Mouse (Mus musculus): Measurements from ENCODE around the gene Iqschfp. TPM values are rescaled to one million over a fixed set of nuclear protein-coding genes. Genes with fewer than 3 reads are reported as not detected.

The Iqschfp gene
- polyA plus RNA-seq, 1 experiment from 2014 or later: not detected

DNA sequence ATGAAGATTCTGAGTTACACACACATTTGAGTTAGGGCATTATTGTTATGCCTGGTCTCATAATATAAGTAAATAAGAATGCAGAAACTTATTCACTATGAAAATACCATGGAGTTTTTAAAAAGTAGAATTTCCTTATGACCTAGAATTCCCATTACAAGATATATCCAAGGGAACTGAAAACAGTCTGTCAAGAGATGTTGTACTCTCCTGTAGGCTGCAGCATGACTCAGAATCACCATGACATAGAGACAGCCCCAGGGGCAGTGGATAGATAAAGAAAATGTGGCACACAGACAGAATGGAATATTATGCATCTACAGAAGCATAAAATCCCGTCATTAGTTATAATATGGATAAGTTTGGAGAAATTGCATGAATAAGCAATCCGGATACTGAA, 150.9 kb downstream of the Iqschfp start:
- WGBS: 78% methylated on average over 2 of the region's 2 CpGs
- H3K9ac ChIP-seq: no peak overlapping the region
- H3K27ac ChIP-seq (ENCODE audit: poor library complexity, severe bottlenecking): no peak overlapping the region
- H3K36me3 ChIP-seq: no peaks in the 10 kb centered on the region
- H3K9me3 ChIP-seq (replicated peaks): no peaks in the 10 kb centered on the region
- no peak for ATAC-seq (ENCODE audit: insufficient number of reproducible peaks, low FRiP score)
- H3K4me2 ChIP-seq: no peak overlapping the region
- no peaks in the 10 kb centered on the region; the same call in 1 of the 2 replicates for H3K27me3 ChIP-seq (replicated peaks)
- H3K4me3 ChIP-seq: no peak overlapping the region
- no peaks in the 10 kb centered on the region for H3K4me1 ChIP-seq (replicated peaks)

DNA sequence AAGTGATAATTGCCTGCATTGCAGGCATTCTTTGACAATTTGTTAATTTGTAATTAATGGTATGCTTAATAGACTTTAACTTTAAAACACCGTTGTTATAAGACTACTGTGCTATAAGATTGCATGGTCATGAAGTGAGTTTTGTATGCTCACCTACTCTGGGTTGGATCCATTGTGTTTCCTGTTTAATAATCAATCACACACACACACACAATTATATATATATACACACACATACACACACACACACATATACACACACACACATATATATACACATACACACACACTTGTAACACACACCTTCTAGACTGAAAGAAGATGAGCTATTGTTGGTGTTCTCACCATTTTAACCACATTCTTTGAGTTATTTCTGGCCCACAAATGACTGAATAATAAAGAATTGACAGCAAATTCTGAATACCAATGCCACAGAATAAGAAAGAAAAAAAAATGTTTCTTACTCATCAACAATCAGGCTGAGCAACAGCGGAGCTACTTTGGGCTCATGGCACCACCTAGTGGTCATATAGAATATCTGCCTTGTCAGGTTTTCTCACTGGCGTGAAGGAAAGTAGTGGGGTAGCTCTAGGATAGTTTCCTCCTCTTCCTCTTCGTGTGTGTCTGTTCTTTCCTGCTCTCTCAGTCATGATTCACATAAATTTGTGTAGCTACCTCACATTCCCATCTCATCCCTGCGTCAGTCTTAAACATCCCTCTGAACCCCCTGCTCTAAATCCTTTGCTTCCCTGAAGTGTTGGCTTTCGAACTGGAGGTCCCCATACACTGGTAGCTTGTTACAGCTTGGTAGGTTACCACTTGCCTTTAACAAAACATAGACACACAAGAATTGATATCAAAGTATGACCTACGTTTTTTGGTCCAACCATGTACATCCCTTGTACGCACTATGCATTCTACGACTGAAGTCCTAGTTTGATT, 153.7 kb downstream of the Iqschfp start:
- Histone ChIP-seq H3K9me3 (replicated peaks) (no peaks in the 10 kb centered on the region), H3K27me3 (replicated peaks) (peaks cover 6% of the 10 kb centered on the region), H3K4me1 (replicated peaks) (no peaks in the 10 kb centered on the region), H3K4me3 (no peak overlapping the region), H3K9ac (no peak overlapping the region), H3K36me3 (no peaks in the 10 kb centered on the region), H3K4me2 (no peak overlapping the region), H3K27ac (ENCODE audit: poor library complexity, severe bottlenecking) (no peak overlapping the region)
- no peak for ATAC-seq (ENCODE audit: insufficient number of reproducible peaks, low FRiP score)
- 47% methylated on average over 9 of the region's 9 CpGs for WGBS

DNA sequence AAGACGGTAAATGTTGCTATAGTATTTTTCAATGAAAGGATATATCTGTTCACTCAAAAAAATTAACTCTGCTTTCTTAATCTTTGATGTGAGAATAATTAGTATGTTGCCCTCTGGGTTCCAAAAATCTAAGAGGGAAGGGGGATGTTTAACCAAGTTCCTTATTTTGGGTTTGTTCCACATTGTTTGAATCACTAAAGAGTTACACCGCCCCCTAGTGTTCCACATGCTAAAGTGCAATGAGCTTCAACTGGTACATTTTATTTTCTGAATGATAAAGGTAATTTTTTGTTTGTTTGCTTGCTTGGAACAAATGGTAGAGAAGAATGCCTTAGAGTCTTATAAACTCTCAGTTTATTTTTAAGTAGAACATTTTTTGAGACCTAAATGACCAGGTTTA, 161.5 kb downstream of the Iqschfp start:
- no peak for ATAC-seq (ENCODE audit: insufficient number of reproducible peaks, low FRiP score)
- no peak overlapping the region for H3K4me3 ChIP-seq
- 49% methylated on average over 2 of the region's 2 CpGs for WGBS
- H3K9me3 ChIP-seq (replicated peaks): no peaks in the 10 kb centered on the region
- H3K4me1 ChIP-seq (replicated peaks): 0 out of 2 replicates have a peak, but pooled peaks cover 7% of the 10 kb centered on the region
- no peak overlapping the region for H3K27ac ChIP-seq (ENCODE audit: poor library complexity, severe bottlenecking)
- H3K9ac ChIP-seq: no peak overlapping the region
- H3K4me2 ChIP-seq: no peak overlapping the region
- H3K27me3 ChIP-seq (replicated peaks): peaks cover 12% of the 10 kb centered on the region
- H3K36me3 ChIP-seq: no peaks in the 10 kb centered on the region

DNA sequence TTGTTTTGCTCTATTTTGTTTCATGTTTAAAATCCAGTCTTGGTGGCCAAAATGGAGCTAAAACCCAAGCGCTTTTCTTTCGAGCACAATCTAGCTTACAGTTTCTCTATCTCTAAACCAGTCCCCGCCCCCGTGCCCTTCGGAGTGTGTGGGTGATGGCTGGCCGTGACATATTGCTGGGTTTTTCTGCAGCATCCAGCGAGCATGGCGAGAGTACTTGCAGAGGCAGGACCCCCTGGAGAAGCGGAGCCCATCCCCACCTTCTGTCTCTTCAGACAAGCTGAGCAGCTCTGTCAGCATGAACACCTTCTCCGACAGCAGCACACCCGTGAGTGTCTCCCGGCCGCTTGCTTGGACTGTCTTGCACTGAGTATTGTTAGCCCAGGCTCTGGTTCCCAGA, 163.0 kb downstream of the Iqschfp start:
- 29% methylated on average over 13 of the region's 13 CpGs for WGBS
- H3K36me3 ChIP-seq: no peaks in the 10 kb centered on the region
- H3K9me3 ChIP-seq (replicated peaks): no peaks in the 10 kb centered on the region
- peak overlapping the region; percentile 60 for H3K4me2 ChIP-seq
- no peak for ATAC-seq (ENCODE audit: insufficient number of reproducible peaks, low FRiP score)
- H3K4me3 ChIP-seq: peak overlapping the region; percentile 34
- peaks cover 7% of the 10 kb centered on the region; the same call in 1 of the 2 replicates for H3K27me3 ChIP-seq (replicated peaks)
- no peak overlapping the region for H3K9ac ChIP-seq
- H3K27ac ChIP-seq (ENCODE audit: poor library complexity, severe bottlenecking): no peak overlapping the region
- 0 out of 2 replicates have a peak, but pooled peaks cover 7% of the 10 kb centered on the region for H3K4me1 ChIP-seq (replicated peaks)

DNA sequence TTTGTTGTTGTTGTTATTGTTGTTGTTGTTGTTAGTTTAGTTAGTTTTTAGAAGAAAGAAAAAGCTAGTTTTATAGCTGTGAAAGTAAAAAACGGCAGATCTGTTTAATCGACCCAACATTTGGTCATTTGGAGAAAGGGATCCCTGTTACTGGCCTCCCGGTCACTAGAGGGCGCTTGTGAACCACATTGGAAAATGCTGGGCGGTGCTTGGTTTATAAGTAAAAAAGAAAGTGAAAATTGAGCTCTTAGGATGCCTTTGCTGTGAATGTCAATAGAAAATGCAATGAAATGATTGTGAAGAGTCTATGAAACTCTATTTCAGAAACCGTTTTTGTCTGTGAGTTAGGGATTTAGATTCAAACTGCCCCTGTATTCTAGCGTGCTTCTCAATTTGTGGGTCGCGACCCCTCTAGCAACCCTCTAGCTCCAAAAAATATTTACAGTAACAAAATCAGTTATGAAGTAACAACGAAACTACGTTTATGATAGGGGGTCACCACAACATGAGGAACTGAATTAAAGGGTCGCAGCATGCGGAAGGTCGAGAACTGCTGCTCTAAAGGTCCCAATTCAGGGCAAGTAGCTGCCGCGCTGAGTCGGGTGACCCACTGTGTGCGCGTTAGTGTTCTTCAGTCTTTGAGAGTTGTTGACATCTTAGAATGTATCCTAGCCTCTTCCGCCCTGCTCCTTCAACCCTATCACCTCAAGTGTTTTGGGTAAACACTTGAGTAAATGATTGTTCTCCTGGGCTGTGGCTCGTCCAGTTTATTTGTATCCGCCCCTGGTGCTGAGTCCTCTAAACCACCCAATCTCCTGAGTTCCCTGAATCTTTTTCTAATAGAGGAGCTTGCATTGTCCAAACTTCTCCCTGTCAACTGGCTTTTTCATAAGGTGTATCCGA, 164.6 kb downstream of the Iqschfp start:
- WGBS: 53% methylated on average over 23 of the region's 23 CpGs

DNA sequence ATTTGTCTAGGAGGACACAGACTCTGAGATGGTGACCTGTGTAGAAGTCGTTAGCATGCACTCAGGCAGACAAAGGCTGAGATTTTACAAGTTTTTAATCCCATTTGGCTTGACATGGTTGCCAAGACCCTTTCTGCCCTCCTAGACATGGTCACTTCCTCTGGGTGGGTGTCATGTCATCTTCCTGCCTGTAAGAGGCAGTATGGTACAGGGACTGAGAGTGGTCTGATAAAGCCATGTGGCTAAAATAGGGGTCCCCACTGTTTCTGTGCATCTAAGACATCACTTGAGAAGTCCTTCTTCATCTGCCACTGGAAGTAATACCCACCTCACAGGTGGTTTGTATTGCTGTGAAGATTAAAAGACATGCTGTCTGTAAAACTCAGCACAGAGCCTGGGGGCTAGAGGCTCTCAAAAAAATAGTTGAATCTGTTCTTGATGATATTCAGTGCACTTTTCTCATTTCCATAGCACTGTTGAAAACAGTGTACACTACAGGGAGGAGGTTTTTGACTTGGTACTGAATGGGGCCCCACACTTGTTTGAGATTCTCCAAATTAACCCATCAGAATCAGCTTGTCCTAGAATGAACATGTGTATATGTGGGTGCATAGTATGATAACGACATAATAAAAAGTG, 167.2 kb downstream of the Iqschfp start:
- no peak overlapping the region for H3K4me2 ChIP-seq
- WGBS: 51% methylated on average over 2 of the region's 2 CpGs
- ATAC-seq (ENCODE audit: insufficient number of reproducible peaks, low FRiP score): no peak

More for the DNA sequence above, 164.6 kb downstream of the Iqschfp start:
- H3K4me1 ChIP-seq (replicated peaks): 0 out of 2 replicates have a peak, but pooled peaks cover 7% of the 10 kb centered on the region
- H3K9ac ChIP-seq: no peak overlapping the region
- no peaks in the 10 kb centered on the region for H3K36me3 ChIP-seq
- H3K4me2 ChIP-seq: peak overlapping the region; percentile 57
- ATAC-seq (ENCODE audit: insufficient number of reproducible peaks, low FRiP score): no peak
- peak overlapping the region; percentile 36 for H3K4me3 ChIP-seq
- H3K27me3 ChIP-seq (replicated peaks): peaks cover 7% of the 10 kb centered on the region; the same call in 1 of the 2 replicates
- H3K27ac ChIP-seq (ENCODE audit: poor library complexity, severe bottlenecking): no peak overlapping the region
- no peaks in the 10 kb centered on the region for H3K9me3 ChIP-seq (replicated peaks)

DNA sequence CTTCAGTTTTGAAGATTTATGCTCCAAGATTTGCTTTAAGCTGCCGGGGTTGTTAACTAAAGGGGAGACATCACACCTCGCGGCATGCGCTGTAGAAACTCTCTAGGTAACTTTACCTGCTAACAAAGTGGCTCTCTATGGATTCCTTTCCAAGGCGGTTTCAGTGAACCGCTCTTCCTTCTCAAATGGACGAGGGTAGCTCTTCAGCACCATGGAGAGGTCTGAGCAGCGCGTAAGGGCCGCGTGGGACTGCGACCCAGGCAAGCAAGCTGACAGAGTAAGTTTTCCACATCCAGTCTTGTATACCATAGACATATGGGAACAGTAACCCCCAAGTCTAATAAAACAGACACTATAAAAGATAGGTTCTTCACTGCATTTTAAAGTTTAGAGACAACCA, 172.7 kb downstream of the Iqschfp start, which contains the start of gene Schip1:
Gene Schip1 (plus strand): TSS at position 72 of the 400 bp plus-strand sequence.
- ATAC-seq (ENCODE audit: insufficient number of reproducible peaks, low FRiP score): no peak
- 24% methylated on average over 12 of the region's 12 CpGs for WGBS
- Histone ChIP-seq H3K9ac (no peak within 1 kb of the TSS), H3K27ac (ENCODE audit: poor library complexity, severe bottlenecking) (no peak within 1 kb of the TSS), H3K27me3 (replicated peaks) (no peaks in the 10 kb centered on the region), H3K4me2 (no peak within 1 kb of the TSS), H3K4me3 (no peak within 1 kb of the TSS), H3K4me1 (replicated peaks) (no peaks in the 10 kb centered on the region), H3K36me3 (no peaks in the 10 kb centered on the region), H3K9me3 (replicated peaks) (no peaks in the 10 kb centered on the region)

More for the DNA sequence above, 167.2 kb downstream of the Iqschfp start:
- Histone ChIP-seq H3K4me3 (no peak overlapping the region), H3K9me3 (replicated peaks) (no peaks in the 10 kb centered on the region), H3K4me1 (replicated peaks) (0 out of 2 replicates have a peak, but pooled peaks cover 7% of the 10 kb centered on the region), H3K27ac (ENCODE audit: poor library complexity, severe bottlenecking) (no peak overlapping the region), H3K36me3 (no peaks in the 10 kb centered on the region), H3K9ac (no peak overlapping the region), H3K27me3 (replicated peaks) (peaks cover 7% of the 10 kb centered on the region; the same call in 1 of the 2 replicates)

DNA sequence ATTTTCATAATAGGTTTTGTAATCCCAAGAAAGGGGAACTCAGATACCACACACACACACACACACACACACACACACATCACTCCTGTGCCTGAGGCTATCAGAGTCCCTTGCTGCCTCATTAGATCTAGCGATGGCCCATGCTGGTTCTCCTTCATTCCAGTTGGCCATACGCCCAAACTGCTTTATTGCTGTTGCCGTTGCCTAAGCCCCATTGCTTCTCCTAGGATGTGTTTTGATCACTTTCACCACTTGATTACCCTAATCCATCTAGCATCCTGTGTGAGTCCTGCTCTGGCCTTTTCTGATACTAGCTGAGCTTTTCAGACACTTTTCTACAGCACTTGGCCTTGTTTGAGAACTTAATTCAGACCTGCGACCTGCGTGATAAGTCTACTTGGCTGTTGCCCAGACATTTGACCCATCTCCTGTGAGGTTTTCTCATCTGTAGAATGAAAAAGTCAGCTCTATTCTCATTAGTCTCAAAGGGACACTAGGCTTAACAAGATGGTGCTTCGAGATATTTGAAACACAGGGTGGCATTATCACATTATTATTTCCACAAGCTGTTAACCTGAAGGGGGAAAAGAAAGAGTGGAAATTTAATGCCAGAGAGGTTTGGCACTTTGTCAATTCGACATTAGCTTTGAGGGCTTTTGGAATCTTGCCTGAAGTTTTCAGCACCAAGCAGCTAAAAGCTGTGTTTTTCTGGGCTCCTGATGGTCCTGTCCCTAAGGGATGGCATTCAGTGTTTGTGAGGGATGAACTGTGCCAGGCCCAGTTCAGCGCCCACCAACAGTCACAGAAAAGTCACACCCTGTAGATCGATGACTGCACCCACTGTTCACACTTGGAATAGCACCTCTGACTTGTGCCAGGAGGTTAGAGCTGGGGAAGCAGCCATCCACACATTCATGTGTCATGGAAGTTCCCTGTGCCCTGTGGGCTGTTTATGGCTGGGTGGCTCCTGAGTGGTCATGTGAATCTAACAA, 179.7 kb downstream of the Iqschfp start:
- Histone ChIP-seq H3K9me3 (replicated peaks) (no peaks in the 10 kb centered on the region), H3K27me3 (replicated peaks) (no peaks in the 10 kb centered on the region), H3K36me3 (no peaks in the 10 kb centered on the region), H3K27ac (ENCODE audit: poor library complexity, severe bottlenecking) (no peak overlapping the region), H3K4me3 (no peak overlapping the region), H3K4me1 (replicated peaks) (no peaks in the 10 kb centered on the region), H3K4me2 (no peak overlapping the region), H3K9ac (no peak overlapping the region)
- no peak for ATAC-seq (ENCODE audit: insufficient number of reproducible peaks, low FRiP score)
- WGBS: 59% methylated on average over 9 of the region's 9 CpGs

DNA sequence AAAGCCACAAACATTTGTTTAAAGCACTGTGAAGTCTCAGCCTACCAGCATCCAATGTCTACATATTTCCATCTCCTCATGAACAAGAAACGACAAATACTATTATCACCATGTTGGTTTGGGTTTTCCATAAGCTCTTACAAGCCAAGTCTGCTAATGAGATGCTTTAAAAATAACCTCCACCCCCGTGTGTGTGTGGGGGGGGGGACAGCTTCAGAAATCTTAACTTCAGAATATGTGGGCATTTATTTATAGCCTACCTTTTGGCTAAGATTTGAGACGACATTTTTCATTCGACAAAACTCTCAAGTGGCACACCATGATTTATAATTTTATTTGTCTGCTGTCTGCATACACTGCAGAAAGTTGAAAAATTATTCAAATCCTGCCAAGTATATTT, 185.4 kb downstream of the Iqschfp start:
- Histone ChIP-seq H3K9ac (no peak overlapping the region), H3K4me2 (no peak overlapping the region), H3K27ac (ENCODE audit: poor library complexity, severe bottlenecking) (no peak overlapping the region), H3K9me3 (replicated peaks) (no peaks in the 10 kb centered on the region), H3K36me3 (no peaks in the 10 kb centered on the region), H3K27me3 (replicated peaks) (no peaks in the 10 kb centered on the region), H3K4me3 (no peak overlapping the region), H3K4me1 (replicated peaks) (no peaks in the 10 kb centered on the region)
- no peak for ATAC-seq (ENCODE audit: insufficient number of reproducible peaks, low FRiP score)
- 60% methylated on average over 4 of the region's 4 CpGs for WGBS

DNA sequence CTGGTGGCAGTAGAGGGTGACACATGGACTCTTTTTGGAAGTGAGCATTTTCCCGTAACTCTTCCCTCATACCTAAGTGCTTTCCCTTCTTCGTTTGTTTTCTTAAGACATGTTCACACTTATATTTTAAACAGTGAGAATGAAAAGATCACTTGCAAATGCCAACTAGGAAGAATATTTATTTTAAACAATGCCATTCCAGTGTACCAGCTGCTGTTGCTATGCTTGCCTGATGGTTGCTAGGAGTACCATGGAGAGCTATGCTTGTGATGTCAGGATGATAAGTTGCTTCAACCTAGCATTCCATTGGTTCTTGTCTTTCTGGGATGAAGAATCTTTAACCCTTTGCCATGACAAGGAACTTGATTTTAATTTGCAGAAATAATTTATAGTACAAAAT, 193.0 kb downstream of the Iqschfp start:
- no peaks in the 10 kb centered on the region for H3K27me3 ChIP-seq (replicated peaks)
- WGBS: 91% methylated on average over 2 of the region's 2 CpGs
- H3K4me1 ChIP-seq (replicated peaks): no peaks in the 10 kb centered on the region
- H3K4me2 ChIP-seq: no peak overlapping the region
- no peaks in the 10 kb centered on the region for H3K9me3 ChIP-seq (replicated peaks)
- no peak overlapping the region for H3K27ac ChIP-seq (ENCODE audit: poor library complexity, severe bottlenecking)
- no peak for ATAC-seq (ENCODE audit: insufficient number of reproducible peaks, low FRiP score)
- H3K4me3 ChIP-seq: no peak overlapping the region
- H3K9ac ChIP-seq: no peak overlapping the region
- no peaks in the 10 kb centered on the region for H3K36me3 ChIP-seq

Data from heart, embryonic 12.5 days (tissue).